Mouse (Mus musculus) ES-E14 (cell line): Measurements from ENCODE around the gene Tgds. TPM values are rescaled to one million over a fixed set of nuclear protein-coding genes. Genes with fewer than 3 reads are reported as not detected.

Experiments
- DNase-seq: peaks from one replicate; pipeline ENCODE4 v3.0.0-alpha.2; 2013; ENCODE audit warnings: low read depth, low spot score
- H3K27ac ChIP-seq: 2 replicates; pipeline ENCODE4 v1.5.1; 2012; ENCODE audit warnings: low read depth, mild to moderate bottlenecking, low read length, moderate library complexity, mixed read lengths; ENCODE audit not compliant: poor library complexity, insufficient read depth, severe bottlenecking
- H3K36me3 ChIP-seq: 2 replicates; pipeline ENCODE4 v1.6.1; 2012; ENCODE audit warnings: mild to moderate bottlenecking, low read length, moderate library complexity, mixed read lengths; ENCODE audit not compliant: control insufficient read depth, poor library complexity, insufficient read depth, severe bottlenecking
- H3K4me1 ChIP-seq, 2 experiments: fragments of 150-350 bp in 1 of 2; sonication (generic) in 1 of 2; 2 replicates each; pipeline ENCODE4 v1.6.1; 2012; ENCODE audit warnings: low read length in 2 of 2, mild to moderate bottlenecking in 1 of 2, mixed read lengths in 1 of 2; ENCODE audit not compliant: control insufficient read depth in 2 of 2, insufficient read depth in 2 of 2, poor library complexity in 1 of 2
- H3K4me3 ChIP-seq, 2 experiments: fragments of 150-350 bp in 1 of 2; sonication (generic) in 1 of 2; 2 replicates each; pipeline ENCODE4 v1.5.1; 2012; ENCODE audit warnings: low read length in 2 of 2, low read depth in 1 of 2, mild to moderate bottlenecking in 1 of 2, mixed read lengths in 1 of 2; ENCODE audit not compliant: insufficient read depth in 1 of 2, poor library complexity in 1 of 2, severe bottlenecking in 1 of 2
- H3K9ac ChIP-seq: 2 replicates; pipeline ENCODE4 v1.6.1; 2012; ENCODE audit warnings: low read depth, mild to moderate bottlenecking, low read length, mixed read lengths; ENCODE audit not compliant: poor library complexity, insufficient read depth, severe bottlenecking
- H3K9me3 ChIP-seq: fragments of 150-350 bp; sonication (generic); 2 replicates; pipeline ENCODE4 v1.6.1; 2012; ENCODE audit warnings: low read depth, mild to moderate bottlenecking, low read length; ENCODE audit not compliant: control insufficient read depth, insufficient read depth
- CHD2 ChIP-seq: IDR thresholded peaks from 2 replicates; pipeline ENCODE4 v1.6.1; 2014; ENCODE audit warnings: mild to moderate bottlenecking, low read depth, low read length, inconsistent platforms
- HCFC1 ChIP-seq: IDR thresholded peaks from 2 replicates; pipeline ENCODE4 v1.6.1; 2012; ENCODE audit warnings: low read length, inconsistent platforms, borderline replicate concordance; ENCODE audit not compliant: insufficient read depth
- MAFK ChIP-seq: IDR thresholded peaks from 2 replicates; pipeline ENCODE4 v1.6.1; 2014; ENCODE audit warnings: mild to moderate bottlenecking, low read depth, low read length, inconsistent platforms; ENCODE audit not compliant: insufficient read depth
- ZC3H11A ChIP-seq: IDR thresholded peaks from 2 replicates; pipeline ENCODE4 v1.6.1; 2012; ENCODE audit warnings: low read depth, mild to moderate bottlenecking, inconsistent platforms, low read length, borderline replicate concordance
- ZNF384 ChIP-seq: IDR thresholded peaks from 2 replicates; pipeline ENCODE4 v1.6.1; 2012; ENCODE audit warnings: low read depth, low read length, inconsistent platforms
- in situ Hi-C, 2 experiments: fragments of 600-800 bp; cut with MboI; formaldehyde crosslinking; loops; one replicate each; pipeline ENCODE4 v1.15.1; 2025; ENCODE audit warnings: low sequenced_read_pairs in 2 of 2, inconsistent platforms in 1 of 2; ENCODE audit not compliant: unreplicated experiment in 2 of 2
- total RNA-seq: library from RNA; depleted of rRNA; stranded (reverse); fragments of 300-350 nt; gene quantifications from 2 replicates; pipeline ENCODE4 v1.2.3, GENCODE M21; 2012

Tgds gene
- total RNA-seq, 1 experiment: 3.4 TPM

DNA sequence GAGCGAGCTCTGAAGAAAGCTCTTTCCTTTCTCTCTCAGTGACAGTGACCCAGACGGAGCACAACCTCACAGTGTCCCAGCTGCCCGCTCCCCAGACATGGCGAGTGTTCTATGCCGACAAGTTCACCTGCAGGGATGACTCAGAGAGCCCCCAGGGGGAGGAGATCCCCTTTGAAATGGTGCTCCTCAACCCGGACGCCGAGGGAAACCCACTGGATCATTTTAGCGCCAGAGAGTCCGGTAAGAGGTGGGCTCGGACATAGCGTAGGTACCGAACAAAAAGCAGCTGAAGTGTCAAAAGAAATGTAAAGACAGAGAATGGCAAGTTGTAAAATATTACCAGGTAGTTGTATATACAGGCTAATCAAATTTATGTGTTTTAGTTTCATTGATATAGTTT lies 15.5 kb upstream of the Tgds start:
- Histone ChIP-seq H3K9me3 (no peaks in the 10 kb centered on the region), H3K4me1 (no peaks in the 10 kb centered on the region), H3K27ac (no peak overlapping the region), H3K36me3 (peaks cover 4% of the 10 kb centered on the region; the same call in 1 of the 2 replicates), H3K4me3 (no peak overlapping the region), H3K9ac (no peak overlapping the region)
- in situ Hi-C loops: no loop called here
- TF ChIP-seq ZNF384 (no peak), MAFK (no peak), CHD2 (no peak), HCFC1 (no peak), ZC3H11A (no peak)
- DNase-seq: no peak

- Histone ChIP-seq H3K4me3 (no peak overlapping the region), H3K9ac (no peak overlapping the region), H3K36me3 (peaks cover 3% of the 10 kb centered on the region; the same call in 1 of the 2 replicates), H3K27ac (no peak overlapping the region), H3K9me3 (no peaks in the 10 kb centered on the region), H3K4me1 (no peaks in the 10 kb centered on the region)
- TF ChIP-seq MAFK (no peak), ZC3H11A (no peak), ZNF384 (no peak), HCFC1 (no peak), CHD2 (no peak)
- DNase-seq: no peak
- in situ Hi-C loops: no loop called here
Observed at GRCm38 (mm10) chr14:118142283-118142682, 9.7 kb upstream of the Tgds start.

DNA sequence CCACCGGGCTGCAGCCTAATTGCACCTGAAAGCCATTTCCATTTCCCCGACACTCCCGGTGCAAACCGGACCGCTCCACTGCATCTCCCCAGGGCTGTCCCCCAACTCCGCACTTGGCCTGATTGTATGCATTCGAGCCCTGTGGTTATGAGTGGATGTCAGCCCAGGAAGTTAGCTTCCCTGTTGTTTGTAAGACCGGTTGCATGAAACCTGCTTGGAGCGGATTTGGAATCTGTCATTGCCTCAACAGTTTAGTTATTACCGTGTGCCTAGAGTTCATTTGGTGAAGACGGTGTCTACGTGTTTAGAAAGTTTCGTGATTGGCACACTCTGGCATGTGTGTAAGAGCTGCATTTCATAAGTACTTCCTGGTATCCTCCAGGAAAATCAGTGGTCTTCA lies 4.9 kb upstream of the Tgds start:
- in situ Hi-C loops: no loop called here
- peak overlapping the region; percentile 83 for H3K9ac ChIP-seq
- no peaks in the 10 kb centered on the region for H3K9me3 ChIP-seq
- peak overlapping the region; percentile 80 to 85 for H3K4me3 ChIP-seq
- no peaks in the 10 kb centered on the region; a peak in 1 of 4 replicates for H3K4me1 ChIP-seq
- DNase-seq: peak; percentile 20
- H3K36me3 ChIP-seq: peaks cover 3% of the 10 kb centered on the region; the same call in 1 of the 2 replicates
- H3K27ac ChIP-seq: no peak overlapping the region
- TF ChIP-seq ZC3H11A (no peak), MAFK (no peak), HCFC1 (no peak), CHD2 (no peak)

DNA sequence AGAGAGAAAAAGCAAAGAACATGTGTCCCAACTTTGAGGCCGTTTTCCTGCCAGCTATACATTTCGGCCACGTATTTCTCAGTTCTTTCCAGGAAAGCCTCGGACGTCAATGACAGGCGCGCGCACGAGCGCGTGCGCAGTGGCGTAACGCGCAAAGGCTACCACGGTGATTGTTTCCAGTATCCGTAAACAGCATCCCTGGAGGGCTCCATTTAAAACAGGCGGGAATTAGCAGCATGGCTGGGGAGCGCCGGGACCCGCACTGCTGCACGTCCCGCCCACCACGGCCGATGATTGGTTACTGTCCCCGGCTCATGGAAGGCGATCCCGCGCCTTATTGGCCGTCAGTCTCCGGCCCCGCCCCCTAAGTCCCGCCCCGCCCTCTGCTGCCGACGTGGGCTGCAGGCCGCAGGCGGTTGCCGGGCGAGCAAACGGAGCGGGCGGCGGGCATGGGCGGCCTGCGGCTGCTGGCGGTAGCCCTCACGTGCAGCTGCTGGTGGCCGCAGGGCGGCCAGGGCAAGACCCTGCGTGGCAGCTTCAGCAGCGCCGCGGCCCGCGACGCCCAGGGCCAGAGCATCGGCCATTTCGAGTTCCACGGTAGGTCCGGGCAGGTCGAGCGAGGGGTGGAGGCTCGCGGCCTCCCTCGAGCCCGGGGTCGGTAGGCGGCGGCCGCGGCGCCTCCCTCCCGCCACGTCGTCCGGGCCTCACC lies 4.3 kb upstream of the Tgds start, which contains the start of gene Gpr180:
Gpr180 (plus strand) TSS at position 415 of the 709 bp plus-strand sequence.
- Histone ChIP-seq H3K4me1 (no peaks in the 10 kb centered on the region; a peak in 1 of 4 replicates), H3K27ac (no peak within 1 kb of the TSS), H3K9me3 (no peaks in the 10 kb centered on the region), H3K4me3 (peak within 1 kb of the TSS; percentile 80 to 85), H3K36me3 (peaks cover 3% of the 10 kb centered on the region; the same call in 1 of the 2 replicates), H3K9ac (peak within 1 kb of the TSS; percentile 83)
- DNase-seq: peak; percentile 94
- in situ Hi-C loops: no loop called here
- TF ChIP-seq ZC3H11A: no peak
- TF ChIP-seq ZNF384: no peak
- no peak for TF ChIP-seq HCFC1
- no peak for TF ChIP-seq MAFK
- no peak; the same call in 1 of the 2 replicates for TF ChIP-seq CHD2
